Mouse (Mus musculus): ENCODE data around the gene Cope.

GRCm38 (mm10) chr8:70330741-70331364, 28.5 kb downstream of the Cope start:
- TF ChIP-seq GATA1 (IDR thresholded peaks at IDR 0.05; ENCODE audit: low read length), result no peak
- no peak for TF ChIP-seq TAL1 (IDR thresholded peaks at IDR 0.05; ENCODE audit: low read length)
